Mouse (Mus musculus): Measurements from ENCODE around the gene Lamtor5.

DNA sequence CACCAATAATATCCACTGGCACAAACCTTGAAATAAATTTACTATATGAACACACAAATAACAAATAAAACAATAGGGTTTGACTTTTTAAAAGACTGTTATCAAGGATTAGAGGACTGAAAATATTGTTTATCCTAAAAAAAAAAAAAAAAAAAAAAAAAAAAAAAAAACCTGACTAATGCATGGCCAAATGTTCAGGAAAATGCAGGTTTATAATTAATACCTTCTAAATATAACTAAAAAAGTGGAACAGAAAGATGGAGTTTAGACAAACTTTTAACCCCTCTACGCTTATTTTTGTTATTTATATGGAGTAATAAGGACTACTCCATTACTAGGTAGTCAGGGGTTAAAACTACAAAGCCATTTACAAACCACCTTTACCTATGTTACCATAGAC, 47.8 kb downstream of the Lamtor5 start:
- TF ChIP-seq MAX (IDR thresholded peaks at IDR 0.05) (no peak), FOSL1 (IDR thresholded peaks at IDR 0.05; ENCODE audit: insufficient read depth, low read length, poor library complexity, severe bottlenecking) (no peak)
